Mouse (Mus musculus) intestine, embryonic 15.5 days (tissue): ENCODE measurements around the gene Chmp6. TPM values are rescaled to one million over a fixed set of nuclear protein-coding genes. Genes with fewer than 3 reads are reported as not detected.

Source experiments
- ATAC-seq: fragments of 200-750 bp; cut with Nextera tagmentation; 2 replicates; pipeline ENCODE4 v1.8.0; 2017; ENCODE audit warnings: moderate TSS enrichment, moderate library complexity
- H3K27ac ChIP-seq: fragments of 300-500 bp; sonication (generic); 2 replicates; pipeline ENCODE4 v1.5.1; 2015; ENCODE audit warnings: mild to moderate bottlenecking, inconsistent platforms
- H3K27me3 ChIP-seq: fragments of 300-500 bp; sonication (generic); replicated peaks from 2 replicates; pipeline ENCODE4 v1.6.1; 2015; ENCODE audit warnings: inconsistent platforms
- H3K36me3 ChIP-seq: fragments of 300-500 bp; sonication (generic); 2 replicates; pipeline ENCODE4 v1.6.1; 2015; ENCODE audit warnings: inconsistent platforms
- H3K4me1 ChIP-seq: fragments of 300-500 bp; sonication (generic); replicated peaks from 2 replicates; pipeline ENCODE4 v1.6.1; 2015; ENCODE audit warnings: inconsistent platforms
- H3K4me2 ChIP-seq: fragments of 300-500 bp; sonication (generic); replicated peaks from 2 replicates; pipeline ENCODE4 v1.6.1; 2015; ENCODE audit warnings: mild to moderate bottlenecking, inconsistent platforms
- H3K4me3 ChIP-seq: fragments of 300-500 bp; sonication (generic); replicated peaks from 2 replicates; pipeline ENCODE4 v1.5.1; 2015; ENCODE audit warnings: inconsistent platforms
- H3K9ac ChIP-seq: fragments of 300-500 bp; sonication (generic); 2 replicates; pipeline ENCODE4 v1.6.1; 2015; ENCODE audit warnings: inconsistent platforms
- H3K9me3 ChIP-seq: fragments of 300-500 bp; sonication (generic); 2 replicates; pipeline ENCODE4 v1.6.1; 2016; ENCODE audit warnings: inconsistent platforms
- WGBS: fragments of 180-500 bp; shearing (Covaris S2); methylation state at CpG from one replicate; pipeline ENCODE4 v1.1.7; 2015; 5-methylcytosine and 5-hydroxymethylcytosine counted together
- polyA plus RNA-seq: library from polyadenylated mRNA; unstranded; fragments of >200 nt; fragmentation: Nextera tagmentation; extraction: Ambion mirVana; gene quantifications from 2 replicates; pipeline ENCODE4 v1.2.1, GENCODE M21; 2015

The Chmp6 gene
- polyA plus RNA-seq, 1 experiment from 2014 or later = 88.0 TPM

- no peak overlapping the region for H3K4me2 ChIP-seq
- H3K4me3 ChIP-seq = no peak overlapping the region
- H3K9ac ChIP-seq = no peak overlapping the region
- no peak for ATAC-seq
- WGBS = 78% methylated on average over 10 of the region's 10 CpGs
- H3K27ac ChIP-seq = no peak overlapping the region
- no peaks in the 10 kb centered on the region for H3K27me3 ChIP-seq
- H3K9me3 ChIP-seq = no peaks in the 10 kb centered on the region
- H3K4me1 ChIP-seq = no peaks in the 10 kb centered on the region
- H3K36me3 ChIP-seq = peaks cover 41% of the 10 kb centered on the region
These were observed 19.5 kb upstream of the Chmp6 start for GRCm38 (mm10) chr11:119893667-119894236.

- no peaks in the 10 kb centered on the region for H3K9me3 ChIP-seq
- H3K27me3 ChIP-seq = no peaks in the 10 kb centered on the region
- H3K9ac ChIP-seq = no peak overlapping the region
- no peak overlapping the region for H3K4me2 ChIP-seq
- no peak overlapping the region for H3K27ac ChIP-seq
- no peak overlapping the region for H3K4me3 ChIP-seq
- H3K4me1 ChIP-seq = no peaks in the 10 kb centered on the region
- peaks cover 38% of the 10 kb centered on the region for H3K36me3 ChIP-seq
- WGBS = 44% methylated on average over 6 of the region's 6 CpGs
- ATAC-seq = peak; percentile 66
These were observed 18.6 kb upstream of the Chmp6 start for GRCm38 (mm10) chr11:119894634-119895033.

DNA sequence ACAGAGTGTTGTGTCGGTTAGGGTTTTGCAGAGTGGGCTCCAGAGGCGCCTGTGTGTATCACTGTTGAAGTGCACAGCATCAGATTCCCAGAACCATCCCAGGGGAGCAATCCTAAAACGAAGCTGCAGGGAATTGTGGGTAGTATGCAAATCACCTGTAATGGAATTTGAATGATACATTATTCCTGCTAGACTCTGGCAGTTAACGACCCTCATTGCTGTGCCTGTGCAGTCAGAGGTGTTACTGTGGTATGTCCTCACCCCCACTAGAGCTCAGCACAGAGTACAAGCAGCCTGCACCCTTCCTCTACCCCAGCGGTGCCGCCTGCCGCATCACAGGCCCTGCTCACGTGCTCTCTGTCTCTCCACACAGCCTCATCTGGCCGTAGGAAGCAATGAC is 16.2 kb upstream of the Chmp6 start:
- H3K9me3 ChIP-seq = no peaks in the 10 kb centered on the region
- no peak overlapping the region for H3K9ac ChIP-seq
- H3K36me3 ChIP-seq = peaks cover 22% of the 10 kb centered on the region
- ATAC-seq = no peak
- no peaks in the 10 kb centered on the region for H3K27me3 ChIP-seq
- no peak overlapping the region for H3K27ac ChIP-seq
- WGBS = 82% methylated on average over 9 of the region's 9 CpGs
- H3K4me1 ChIP-seq = no peaks in the 10 kb centered on the region
- H3K4me3 ChIP-seq = no peak overlapping the region
- H3K4me2 ChIP-seq = no peak overlapping the region

DNA sequence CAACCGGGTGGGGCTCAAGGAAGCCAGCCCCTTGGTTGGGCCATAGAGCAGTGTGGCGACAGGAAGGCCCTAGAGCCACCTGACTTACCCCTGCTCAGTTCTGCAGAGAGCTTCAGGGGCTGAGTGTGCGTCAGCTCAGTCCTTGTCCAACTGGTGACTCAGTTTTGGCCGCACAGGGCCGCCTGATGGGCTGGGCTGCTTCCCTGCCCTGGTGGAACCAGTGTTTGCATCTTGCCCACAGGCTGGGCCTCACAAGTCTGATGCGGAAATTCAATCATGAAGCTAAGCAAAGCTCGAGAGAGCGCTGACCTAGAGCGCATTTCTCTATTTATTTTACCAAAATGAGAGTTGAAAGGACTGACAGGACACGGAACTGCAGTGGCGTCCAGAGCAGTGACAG is 14.3 kb upstream of the Chmp6 start:
- no peak for ATAC-seq
- H3K9me3 ChIP-seq = no peaks in the 10 kb centered on the region
- H3K4me1 ChIP-seq = no peaks in the 10 kb centered on the region
- no peak overlapping the region for H3K27ac ChIP-seq
- no peak overlapping the region for H3K4me2 ChIP-seq
- H3K4me3 ChIP-seq = no peak overlapping the region
- H3K27me3 ChIP-seq = no peaks in the 10 kb centered on the region
- peaks cover 14% of the 10 kb centered on the region for H3K36me3 ChIP-seq
- no peak overlapping the region for H3K9ac ChIP-seq
- WGBS = 83% methylated on average over 11 of the region's 11 CpGs

DNA sequence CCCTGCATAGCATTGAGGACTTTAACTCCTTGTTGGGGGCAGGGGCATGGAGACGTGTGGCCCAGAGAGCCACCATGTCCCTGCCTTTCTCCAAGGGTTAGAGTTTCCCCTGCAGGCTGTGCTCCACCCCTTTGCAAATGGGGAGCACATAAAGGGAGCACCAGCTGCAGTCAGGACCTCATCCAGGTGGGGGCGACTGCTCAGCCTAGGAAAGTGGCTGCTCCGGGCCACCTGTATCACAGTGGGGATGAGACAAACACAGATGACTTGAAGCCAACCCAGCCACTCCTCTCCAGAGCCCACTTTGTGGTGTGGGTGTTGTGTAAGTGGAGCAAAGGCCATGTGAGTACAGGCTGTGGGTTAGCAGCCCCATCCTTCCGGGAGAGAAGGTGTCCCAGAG is 12.1 kb upstream of the Chmp6 start:
- no peak overlapping the region for H3K9ac ChIP-seq
- no peaks in the 10 kb centered on the region for H3K9me3 ChIP-seq
- no peak overlapping the region for H3K4me3 ChIP-seq
- no peak for ATAC-seq
- H3K27ac ChIP-seq = no peak overlapping the region
- H3K4me2 ChIP-seq = no peak overlapping the region
- H3K27me3 ChIP-seq = no peaks in the 10 kb centered on the region
- WGBS = 68% methylated on average over 4 of the region's 4 CpGs
- H3K36me3 ChIP-seq = peaks cover 13% of the 10 kb centered on the region; the same call in 1 of the 2 replicates
- no peaks in the 10 kb centered on the region for H3K4me1 ChIP-seq

GRCm38 (mm10) chr11:119902891-119903290 is 10.3 kb upstream of the Chmp6 start:
- no peak for ATAC-seq
- Histone ChIP-seq H3K27ac (no peak overlapping the region), H3K4me2 (no peak overlapping the region), H3K36me3 (peaks cover 5% of the 10 kb centered on the region; the same call in 1 of the 2 replicates), H3K4me1 (no peaks in the 10 kb centered on the region), H3K4me3 (no peak overlapping the region), H3K27me3 (peaks cover 11% of the 10 kb centered on the region), H3K9ac (no peak overlapping the region), H3K9me3 (no peaks in the 10 kb centered on the region)
- WGBS = 82% methylated on average over 4 of the region's 4 CpGs

- H3K9ac ChIP-seq = no peak overlapping the region
- peaks cover 3% of the 10 kb centered on the region; the same call in 1 of the 2 replicates for H3K4me1 ChIP-seq
- peak; percentile 66 for ATAC-seq
- H3K4me3 ChIP-seq = no peak overlapping the region
- no peak overlapping the region for H3K4me2 ChIP-seq
- H3K27ac ChIP-seq = no peak overlapping the region
- peaks cover 16% of the 10 kb centered on the region for H3K27me3 ChIP-seq
- no peaks in the 10 kb centered on the region for H3K9me3 ChIP-seq
- WGBS = 27% methylated on average over 5 of the region's 5 CpGs
- no peaks in the 10 kb centered on the region for H3K36me3 ChIP-seq
These were observed 8.5 kb upstream of the Chmp6 start for GRCm38 (mm10) chr11:119904621-119905286.

GRCm38 (mm10) chr11:119905794-119906193 is 7.4 kb upstream of the Chmp6 start:
- 88% methylated on average over 5 of the region's 5 CpGs for WGBS
- ATAC-seq = no peak
- H3K36me3 ChIP-seq = no peaks in the 10 kb centered on the region

GRCm38 (mm10) chr11:119907006-119907650 is 6.1 kb upstream of the Chmp6 start:
- no peak for ATAC-seq
- 46% methylated on average over 7 of the region's 7 CpGs for WGBS
- H3K4me2 ChIP-seq = no peak overlapping the region

More at GRCm38 (mm10) chr11:119905794-119906193, 7.4 kb upstream of the Chmp6 start:
- Histone ChIP-seq H3K4me2 (no peak overlapping the region), H3K9me3 (no peaks in the 10 kb centered on the region), H3K4me3 (no peak overlapping the region), H3K4me1 (peaks cover 5% of the 10 kb centered on the region; the same call in 1 of the 2 replicates), H3K27ac (no peak overlapping the region), H3K27me3 (peaks cover 16% of the 10 kb centered on the region), H3K9ac (no peak overlapping the region)

GRCm38 (mm10) chr11:119907711-119908110 is 5.5 kb upstream of the Chmp6 start:
- no peak overlapping the region for H3K9ac ChIP-seq
- H3K36me3 ChIP-seq = no peaks in the 10 kb centered on the region
- peaks cover 16% of the 10 kb centered on the region for H3K27me3 ChIP-seq
- no peaks in the 10 kb centered on the region for H3K9me3 ChIP-seq
- no peak overlapping the region for H3K4me2 ChIP-seq
- no peak for ATAC-seq
- WGBS = 54% methylated on average over 7 of the region's 7 CpGs
- H3K27ac ChIP-seq = no peak overlapping the region
- no peak overlapping the region for H3K4me3 ChIP-seq
- H3K4me1 ChIP-seq = peaks cover 6% of the 10 kb centered on the region

More at GRCm38 (mm10) chr11:119907006-119907650, 6.1 kb upstream of the Chmp6 start:
- H3K36me3 ChIP-seq = no peaks in the 10 kb centered on the region
- no peak overlapping the region for H3K4me3 ChIP-seq
- H3K27me3 ChIP-seq = peaks cover 16% of the 10 kb centered on the region
- no peak overlapping the region for H3K27ac ChIP-seq
- no peak overlapping the region for H3K9ac ChIP-seq
- H3K9me3 ChIP-seq = no peaks in the 10 kb centered on the region
- H3K4me1 ChIP-seq = peaks cover 5% of the 10 kb centered on the region; the same call in 1 of the 2 replicates

DNA sequence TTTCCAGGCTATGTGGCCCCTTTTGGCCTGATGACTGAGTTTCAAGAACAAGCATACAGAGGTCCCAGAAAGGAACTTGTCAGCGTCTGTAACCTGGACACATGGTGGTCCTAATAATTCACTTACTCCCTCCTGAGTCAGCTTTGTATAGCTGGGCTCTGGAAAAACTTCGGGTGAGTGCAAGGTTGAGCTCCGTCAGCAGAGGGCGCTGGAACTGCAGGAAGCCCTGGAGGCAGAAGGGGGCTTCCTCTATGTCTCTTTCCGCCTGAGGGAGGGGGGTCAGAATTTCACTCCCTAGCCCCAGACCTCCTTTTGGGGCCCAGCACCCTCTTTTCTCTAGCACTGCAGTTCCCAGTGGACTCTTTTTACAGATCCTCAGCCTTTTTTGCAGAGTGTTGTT is 3.8 kb upstream of the Chmp6 start:
- Histone ChIP-seq H3K36me3 (no peaks in the 10 kb centered on the region), H3K27ac (no peak overlapping the region), H3K4me1 (peaks cover 14% of the 10 kb centered on the region), H3K9me3 (no peaks in the 10 kb centered on the region), H3K9ac (peak overlapping the region; percentile 20; the same call in 1 of the 2 replicates), H3K4me3 (no peak overlapping the region), H3K27me3 (peaks cover 16% of the 10 kb centered on the region), H3K4me2 (peak overlapping the region; percentile 30; the same call in 1 of the 2 replicates)
- no peak for ATAC-seq
- WGBS = 0% methylated on average over 5 of the region's 5 CpGs

GRCm38 (mm10) chr11:119912845-119913244 is 396 bp upstream of the Chmp6 start:
- Histone ChIP-seq H3K4me1 (peaks cover 38% of the 10 kb centered on the region), H3K4me2 (peak overlapping the region; percentile 95), H3K27me3 (peaks cover 5% of the 10 kb centered on the region; the same call in 1 of the 2 replicates), H3K4me3 (peak overlapping the region; percentile 97), H3K36me3 (peaks cover 12% of the 10 kb centered on the region), H3K9me3 (no peaks in the 10 kb centered on the region), H3K9ac (peak overlapping the region; percentile 94), H3K27ac (peak overlapping the region; percentile 85; the same call in 1 of the 2 replicates)
- 4% methylated on average over 7 of the region's 7 CpGs for WGBS
- ATAC-seq = no peak
